Mouse (Mus musculus): ENCODE measurements around the gene Cdiptos. TPM values are rescaled to one million over a fixed set of nuclear protein-coding genes. Genes with fewer than 3 reads are reported as not detected.
A peak's percentile ranks its signal among the peaks of the same experiment; 100 is the strongest.

The Cdiptos gene
- polyA plus RNA-seq, 1 experiment from 2014 or later = 3.9 TPM

- WGBS (ENCODE audit: missing documents) = 6% methylated on average over 21 of the region's 21 CpGs
- H3K27ac ChIP-seq = no peak within 1 kb of the TSS
- H3K79me2 ChIP-seq (ENCODE audit: inconsistent target) = no peaks in the 10 kb centered on the region
- peaks cover 8% of the 10 kb centered on the region for H3K36me3 ChIP-seq (ENCODE audit: inconsistent target)
- H3K4me3 ChIP-seq (ENCODE audit: inconsistent target) = no peak within 1 kb of the TSS
Measured at GRCm38 (mm10) chr7:126949403-126949792, 26.5 kb downstream of the Cdiptos start, which contains the start of gene Asphd1. Gene Asphd1, minus strand, starts transcription at chr7:126949582.

GRCm38 (mm10) chr7:126948626-126949025 is 27.3 kb downstream of the Cdiptos start:
- 80% methylated on average over 6 of the region's 10 CpGs for WGBS (ENCODE audit: missing documents)
- peaks cover 14% of the 10 kb centered on the region for H3K36me3 ChIP-seq (ENCODE audit: inconsistent target)

DNA sequence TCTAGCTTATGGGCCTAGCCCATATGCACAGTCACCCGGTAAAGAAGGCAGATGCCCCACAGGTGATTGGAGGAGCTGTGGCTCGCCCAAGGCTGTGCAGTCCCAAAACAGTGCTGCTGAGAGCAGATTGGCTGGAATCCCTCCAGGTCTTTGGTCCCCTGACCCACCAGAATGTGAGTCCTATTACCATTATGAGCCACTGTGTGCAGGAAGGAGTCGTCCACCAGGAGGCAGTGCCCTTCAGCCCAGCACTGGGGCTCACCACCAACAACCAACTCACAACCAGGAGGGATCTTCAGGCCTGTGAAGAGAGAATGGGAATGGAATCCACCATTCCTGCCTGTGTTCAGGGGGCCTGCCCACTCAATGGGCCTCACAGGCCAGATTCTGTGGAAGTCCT is 29.4 kb downstream of the Cdiptos start:
- Histone ChIP-seq H3K27ac (no peak overlapping the region), H3K4me3 (ENCODE audit: inconsistent target) (no peak overlapping the region), H3K36me3 (ENCODE audit: inconsistent target) (peaks cover 22% of the 10 kb centered on the region), H3K79me2 (ENCODE audit: inconsistent target) (no peaks in the 10 kb centered on the region)
- WGBS (ENCODE audit: missing documents) = 71% methylated on average over 3 of the region's 3 CpGs

More at GRCm38 (mm10) chr7:126948626-126949025, 27.3 kb downstream of the Cdiptos start:
- H3K4me3 ChIP-seq (ENCODE audit: inconsistent target) = no peak overlapping the region
- H3K79me2 ChIP-seq (ENCODE audit: inconsistent target) = no peaks in the 10 kb centered on the region
- H3K27ac ChIP-seq = no peak overlapping the region

DNA sequence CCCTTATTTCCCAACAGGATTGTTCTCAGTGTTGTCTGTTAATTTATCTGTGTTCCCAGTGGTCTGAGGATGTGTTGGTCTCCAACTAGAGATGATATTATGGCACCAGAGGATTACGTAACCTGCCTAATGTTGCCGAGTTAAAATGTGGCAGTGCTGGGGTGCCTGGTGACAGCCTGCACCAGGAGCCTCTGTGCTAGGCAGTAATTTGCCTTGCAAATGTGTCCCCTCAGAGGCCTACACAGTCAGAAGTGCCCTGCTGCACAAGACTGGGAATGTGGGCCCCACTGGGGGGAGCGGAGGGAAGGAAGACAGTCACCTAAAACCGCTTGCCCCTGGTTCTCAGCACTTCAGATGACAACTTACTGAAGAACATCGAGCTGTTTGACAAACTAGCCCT is 34.1 kb downstream of the Cdiptos start:
- Histone ChIP-seq H3K4me3 (ENCODE audit: inconsistent target) (no peak overlapping the region), H3K79me2 (ENCODE audit: inconsistent target) (no peaks in the 10 kb centered on the region), H3K36me3 (ENCODE audit: inconsistent target) (peaks cover 22% of the 10 kb centered on the region), H3K27ac (0 out of 2 replicates have a peak overlapping the region, but pooled peaks have one; percentile 2)
- WGBS (ENCODE audit: missing documents) = 82% methylated on average over 5 of the region's 5 CpGs

DNA sequence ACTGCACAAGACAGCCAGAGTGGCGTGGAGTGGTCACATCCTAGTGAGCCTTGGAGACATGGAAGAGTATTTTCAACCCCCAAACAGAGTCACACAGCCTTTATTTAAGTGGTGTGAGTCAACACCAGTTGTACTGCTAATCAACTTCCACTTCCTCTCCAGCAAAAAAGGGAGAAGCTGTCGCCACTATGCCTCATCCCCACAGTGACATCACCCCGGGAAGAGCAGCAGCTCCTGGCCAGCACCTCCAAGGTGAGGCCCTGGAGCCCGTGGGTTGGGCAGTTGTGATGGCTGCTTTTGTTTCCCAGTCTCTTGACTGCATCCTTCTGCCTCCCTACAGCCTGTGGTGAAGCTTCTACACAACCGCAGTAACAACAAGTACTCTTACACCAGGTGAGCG is 34.7 kb downstream of the Cdiptos start:
- Histone ChIP-seq H3K79me2 (ENCODE audit: inconsistent target) (no peaks in the 10 kb centered on the region), H3K27ac (peak overlapping the region; percentile 89), H3K4me3 (ENCODE audit: inconsistent target) (no peak overlapping the region), H3K36me3 (ENCODE audit: inconsistent target) (peaks cover 22% of the 10 kb centered on the region)
- WGBS (ENCODE audit: missing documents) = 56% methylated on average over 6 of the region's 6 CpGs

- no peak overlapping the region for H3K4me3 ChIP-seq (ENCODE audit: inconsistent target)
- no peak overlapping the region for H3K27ac ChIP-seq
- peaks cover 11% of the 10 kb centered on the region; the same call in 1 of the 2 replicates for H3K79me2 ChIP-seq (ENCODE audit: inconsistent target)
- WGBS (ENCODE audit: missing documents) = 96% methylated on average over 2 of the region's 2 CpGs
- peaks cover 28% of the 10 kb centered on the region for H3K36me3 ChIP-seq (ENCODE audit: inconsistent target)
Measured at GRCm38 (mm10) chr7:126932652-126933051, 43.2 kb downstream of the Cdiptos start.

DNA sequence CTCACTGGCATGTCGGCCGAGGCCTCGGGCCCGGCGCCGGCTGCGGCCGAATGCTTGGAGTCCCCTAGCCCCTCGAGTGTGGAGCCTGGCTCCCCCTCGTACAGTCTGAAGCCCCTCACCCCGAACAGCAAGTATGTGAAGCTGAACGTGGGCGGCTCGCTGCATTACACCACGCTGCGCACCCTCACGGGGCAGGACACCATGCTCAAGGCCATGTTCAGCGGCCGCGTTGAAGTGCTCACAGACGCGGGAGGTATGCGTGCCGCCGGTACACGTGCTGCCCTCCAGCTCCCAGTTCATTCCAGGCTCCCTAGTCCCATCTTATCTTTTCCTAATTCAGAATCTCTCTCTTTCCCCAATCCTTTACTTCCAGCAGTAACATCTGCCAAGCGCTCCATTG is 46.9 kb downstream of the Cdiptos start:
- Histone ChIP-seq H3K27ac (0 out of 2 replicates have a peak overlapping the region, but pooled peaks have one; percentile 10), H3K36me3 (ENCODE audit: inconsistent target) (peaks cover 28% of the 10 kb centered on the region), H3K79me2 (ENCODE audit: inconsistent target) (peaks cover 11% of the 10 kb centered on the region; the same call in 1 of the 2 replicates), H3K4me3 (ENCODE audit: inconsistent target) (peak overlapping the region; percentile 68)
- 0% methylated on average over 26 of the region's 27 CpGs for WGBS (ENCODE audit: missing documents)

DNA sequence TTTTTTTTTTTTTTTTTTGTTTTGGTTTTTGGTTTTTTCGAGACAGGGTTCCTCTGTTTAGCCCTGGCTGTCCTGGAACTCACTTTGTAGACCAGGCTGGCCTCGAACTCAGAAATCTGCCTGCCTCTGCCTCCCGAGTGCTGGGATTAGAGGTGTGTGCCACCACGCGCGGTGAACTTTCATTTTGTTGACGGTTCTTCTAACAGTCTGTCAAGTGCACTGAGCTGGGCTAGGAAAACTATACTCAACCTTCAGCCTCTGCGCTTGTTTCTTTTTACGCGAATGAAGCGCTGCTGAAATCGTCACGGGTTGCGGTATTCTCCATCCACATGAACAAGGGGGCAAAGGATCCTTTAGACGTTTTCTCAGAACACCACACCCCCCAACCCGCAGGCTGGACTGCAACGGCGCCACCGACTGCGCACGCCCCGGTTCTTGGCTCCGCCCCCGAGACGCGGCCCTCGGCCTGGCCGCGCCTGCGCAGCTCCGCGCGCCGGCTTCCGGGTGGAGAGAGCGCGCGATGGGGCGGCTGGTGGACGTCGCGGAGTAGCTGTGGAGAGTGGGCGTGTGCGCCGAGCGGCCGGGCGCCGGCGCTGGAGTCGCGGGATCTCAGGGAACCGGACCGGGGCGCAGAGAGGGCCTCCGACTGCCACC is 47.4 kb downstream of the Cdiptos start, which contains the start of gene Kctd13:
Gene Kctd13, plus strand, starts transcription at position 496 of the 654 bp plus-strand sequence.
- Histone ChIP-seq H3K27ac (peak within 1 kb of the TSS; percentile 27), H3K4me3 (ENCODE audit: inconsistent target) (peak within 1 kb of the TSS; percentile 68), H3K36me3 (ENCODE audit: inconsistent target) (peaks cover 28% of the 10 kb centered on the region), H3K79me2 (ENCODE audit: inconsistent target) (peaks cover 11% of the 10 kb centered on the region; the same call in 1 of the 2 replicates)
- 2% methylated on average over 54 of the region's 56 CpGs for WGBS (ENCODE audit: missing documents)

DNA sequence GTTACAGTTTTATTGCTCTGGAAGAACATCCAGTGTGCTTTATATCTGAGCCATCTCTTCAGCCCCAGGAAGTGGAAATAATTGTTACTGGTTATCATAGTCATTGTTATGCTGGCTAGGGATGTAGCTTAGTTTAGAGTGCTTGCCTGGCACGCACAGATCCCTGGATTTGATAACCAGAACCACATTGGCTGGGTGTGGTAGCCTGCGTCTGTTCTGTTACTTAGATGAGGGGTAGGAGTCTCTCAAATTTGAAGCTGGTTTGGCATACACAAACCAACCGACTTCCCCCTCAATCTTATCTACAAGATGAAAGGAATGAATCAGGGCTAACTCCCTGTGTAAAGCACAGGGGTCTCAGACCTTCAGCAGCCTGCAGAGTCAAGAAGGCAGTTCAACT is 49.6 kb downstream of the Cdiptos start:
- Histone ChIP-seq H3K4me3 (ENCODE audit: inconsistent target) (no peak overlapping the region), H3K27ac (no peak overlapping the region), H3K36me3 (ENCODE audit: inconsistent target) (peaks cover 7% of the 10 kb centered on the region), H3K79me2 (ENCODE audit: inconsistent target) (peaks cover 11% of the 10 kb centered on the region; the same call in 1 of the 2 replicates)
- WGBS (ENCODE audit: missing documents) = 81% methylated on average over 3 of the region's 3 CpGs

- H3K27ac ChIP-seq = no peak overlapping the region
Measured at GRCm38 (mm10) chr7:126923999-126924398, 51.9 kb downstream of the Cdiptos start.

DNA sequence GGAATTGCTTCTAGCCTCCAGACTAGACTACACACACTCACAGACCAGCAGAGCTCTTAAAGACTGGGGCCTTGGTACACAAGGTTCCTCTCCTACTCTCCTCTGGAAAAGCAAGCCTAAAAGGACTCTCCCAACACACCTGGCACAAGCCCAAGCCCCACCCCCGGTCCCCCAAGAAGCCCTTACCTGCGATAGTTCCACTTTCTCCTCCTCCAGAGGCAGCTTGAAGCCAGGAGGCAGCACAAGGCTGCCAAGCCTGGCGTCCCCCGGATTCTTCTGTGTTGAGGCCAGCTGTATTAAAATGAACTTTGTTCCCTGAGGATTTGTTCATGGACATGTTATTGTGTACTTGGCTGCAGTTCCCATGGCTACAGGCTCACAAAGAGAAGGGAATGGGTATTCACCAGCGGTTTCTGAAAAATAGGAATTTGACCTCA is 53.3 kb downstream of the Cdiptos start, which contains the start of gene Tmem219:
Gene Tmem219, minus strand, starts transcription at position 294 of the 437 bp plus-strand sequence.
- no peaks in the 10 kb centered on the region for H3K79me2 ChIP-seq (ENCODE audit: inconsistent target)
- H3K27ac ChIP-seq = no peak within 1 kb of the TSS
- H3K36me3 ChIP-seq (ENCODE audit: inconsistent target) = no peaks in the 10 kb centered on the region
- 77% methylated on average over 5 of the region's 5 CpGs for WGBS (ENCODE audit: missing documents)
- no peak within 1 kb of the TSS for H3K4me3 ChIP-seq (ENCODE audit: inconsistent target)

More at GRCm38 (mm10) chr7:126923999-126924398, 51.9 kb downstream of the Cdiptos start:
- WGBS (ENCODE audit: missing documents) = 91% methylated on average over 5 of the region's 5 CpGs
- Histone ChIP-seq H3K36me3 (ENCODE audit: inconsistent target) (no peaks in the 10 kb centered on the region), H3K4me3 (ENCODE audit: inconsistent target) (no peak overlapping the region), H3K79me2 (ENCODE audit: inconsistent target) (peaks cover under 1% of the 10 kb centered on the region; the same call in 1 of the 2 replicates)

Other genes with a start within 250 kb of the Cdiptos start
- gene Mapk3, start 216.5 kb downstream of the Cdiptos start, polyA plus RNA-seq (2018) = 129 to 232 TPM (median 188 TPM) in 3 replicates
- gene Gdpd3, start 209.8 kb downstream of the Cdiptos start, polyA plus RNA-seq (2018) = 1.9 to 3.3 TPM (median 2.6 TPM) in 3 replicates
- gene Ypel3, start 199.1 kb downstream of the Cdiptos start, polyA plus RNA-seq (2018) = 40.6 to 227 TPM (median 90.3 TPM) in 3 replicates
- gene Tbx6, start 194.6 kb downstream of the Cdiptos start, polyA plus RNA-seq (2018) = 0.19 to 0.25 TPM in 2 of 3 replicates, not detected in the other
- 62.0 to 139 TPM (median 129 TPM) in 3 replicates for gene Ppp4c, start 183.6 kb downstream of the Cdiptos start, polyA plus RNA-seq (2018)
- 0.17 to 0.25 TPM in 2 of 3 replicates, not detected in the other for gene Fam57b, start 178.4 kb downstream of the Cdiptos start, polyA plus RNA-seq (2018)
- gene 4930451I11Rik, start 144.5 kb downstream of the Cdiptos start, polyA plus RNA-seq (2018) = not detected in 3 replicates
- gene Doc2a, start 128.7 kb downstream of the Cdiptos start, polyA plus RNA-seq (2018) = 0.10 TPM in 1 of 3 replicates, not detected in the others
- gene Hirip3, start 114.1 kb downstream of the Cdiptos start, polyA plus RNA-seq (2018) = 3.9 to 23.5 TPM (median 19.4 TPM) in 3 replicates
- 34.7 to 59.9 TPM (median 57.7 TPM) in 3 replicates for gene Ino80e, start 113.7 kb downstream of the Cdiptos start, polyA plus RNA-seq (2018)
- gene Taok2, start 91.4 kb downstream of the Cdiptos start, polyA plus RNA-seq (2018) = 24.1 to 40.9 TPM (median 31.3 TPM) in 3 replicates
- gene Tmem219, start 53.2 kb downstream of the Cdiptos start, polyA plus RNA-seq (2018) = 36.1 to 105 TPM (median 98.7 TPM) in 3 replicates
- 15.3 to 21.9 TPM (median 16.2 TPM) in 3 replicates for gene Kctd13, start 47.2 kb downstream of the Cdiptos start, polyA plus RNA-seq (2018)
- not detected in 3 replicates for gene Asphd1, start 26.5 kb downstream of the Cdiptos start, polyA plus RNA-seq (2018)
- 0.33 to 1.4 TPM (median 1.1 TPM) in 3 replicates for gene Sez6l2, start 25.5 kb downstream of the Cdiptos start, polyA plus RNA-seq (2018)
- 71.8 to 111 TPM (median 94.8 TPM) in 3 replicates for gene Cdipt, start 184 bp downstream of the Cdiptos start, polyA plus RNA-seq (2018)
- gene Mvp, start 38.5 kb upstream of the Cdiptos start, polyA plus RNA-seq (2018) = 88.1 to 116 TPM (median 99.9 TPM) in 3 replicates
- gene Pagr1b, start 40.4 kb upstream of the Cdiptos start, polyA plus RNA-seq (2018) = 1.4 to 5.2 TPM in 2 of 3 replicates, not detected in the other
- gene Pagr1a, start 41.3 kb upstream of the Cdiptos start, polyA plus RNA-seq (2018) = 1.1 to 15.9 TPM (median 13.4 TPM) in 3 replicates
- gene Gm42742, start 45.0 kb upstream of the Cdiptos start, polyA plus RNA-seq (2018) = 15.3 to 31.9 TPM (median 18.2 TPM) in 3 replicates
- gene Prrt2, start 45.1 kb upstream of the Cdiptos start, polyA plus RNA-seq (2018) = not detected in 3 replicates
- gene Maz, start 50.9 kb upstream of the Cdiptos start, polyA plus RNA-seq (2018) = 58.9 to 102 TPM (median 70.2 TPM) in 3 replicates
- gene Kif22, start 66.4 kb upstream of the Cdiptos start, polyA plus RNA-seq (2018) = 1.8 to 5.1 TPM (median 4.4 TPM) in 3 replicates
- not detected in 3 replicates for gene Zg16, start 111.2 kb upstream of the Cdiptos start, polyA plus RNA-seq (2018)
- gene AI467606, start 115.3 kb upstream of the Cdiptos start, polyA plus RNA-seq (2018) = 17.5 to 31.4 TPM (median 20.4 TPM) in 3 replicates
- gene Qprt, start 146.1 kb upstream of the Cdiptos start, polyA plus RNA-seq (2018) = not detected in 3 replicates
- 1.3 to 3.8 TPM (median 1.5 TPM) in 3 replicates for gene Spn, start 161.7 kb upstream of the Cdiptos start, polyA plus RNA-seq (2018)
- 36.2 to 55.7 TPM (median 41.4 TPM) in 3 replicates for gene Cd2bp2, start 220.0 kb upstream of the Cdiptos start, polyA plus RNA-seq (2018)
- 32.8 to 44.1 TPM (median 41.7 TPM) in 3 replicates for gene Tbc1d10b, start 232.4 kb upstream of the Cdiptos start, polyA plus RNA-seq (2018)
- 0.47 to 1.4 TPM in 2 of 3 replicates, not detected in the other for gene Mylpf, start 232.8 kb upstream of the Cdiptos start, polyA plus RNA-seq (2018)

All from macrophage (primary cell).